ENCODE assay signal across 8 mouse cellular contexts in the genomic region with DNA sequence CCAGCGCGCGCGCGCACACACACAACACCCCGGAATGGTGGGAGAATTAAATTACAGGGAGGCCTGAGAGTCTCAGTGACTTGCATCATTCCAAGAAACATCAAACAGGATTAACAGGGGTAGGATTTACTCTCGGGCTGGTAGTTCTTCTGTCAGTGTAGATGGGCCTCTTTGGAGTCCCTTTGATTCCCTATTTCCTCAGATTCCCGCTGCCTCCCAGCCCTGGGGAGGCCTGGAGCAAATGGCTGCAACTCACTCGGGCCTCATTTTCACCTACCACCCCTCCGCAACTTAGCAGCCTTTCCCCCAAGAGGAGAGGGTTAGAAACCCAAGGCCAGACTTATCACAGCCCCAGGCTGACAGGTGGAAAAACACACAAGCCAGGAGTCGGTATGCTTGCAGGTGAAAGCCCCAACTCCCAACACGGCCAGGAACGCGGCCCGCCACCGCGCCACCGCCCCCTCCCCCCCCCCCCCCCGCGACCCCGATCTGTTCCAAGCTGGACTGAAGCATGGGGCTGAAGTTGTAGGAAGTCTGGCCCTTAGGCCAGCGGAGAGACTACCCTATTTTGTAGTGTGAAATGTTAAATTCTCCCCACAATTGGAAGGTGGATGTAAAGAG. TPM values are rescaled to one million over a fixed set of nuclear protein-coding genes. Genes with fewer than 3 reads are reported as not detected.
DNase-seq lines count a peak whose midpoint lies in the region; ATAC-seq and TF ChIP-seq lines count a peak whose summit lies in the region.

No protein-coding gene starts in this region.

- H3K27me3 ChIP-seq in heart, embryonic 13.5 days (replicated peaks): no peaks in the 10 kb centered on the region
- no peaks in the 10 kb centered on the region for H3K27me3 ChIP-seq in G1E (ENCODE audit: insufficient read depth, low read length)
- no peaks in the 10 kb centered on the region for H3K27me3 ChIP-seq in embryonic facial prominence, embryonic 15.5 days
- no peaks in the 10 kb centered on the region for H3K27me3 ChIP-seq in limb, embryonic 15.5 days

- no peak for TF ChIP-seq CTCF in G1E (IDR thresholded peaks at IDR 0.05; ENCODE audit: low read depth, low read length)

- 3% methylated on average over 21 of the region's 22 CpGs for WGBS in heart, embryonic 13.5 days
- WGBS in embryonic facial prominence, embryonic 15.5 days: 4% methylated on average over 20 of the region's 22 CpGs
- WGBS in limb, embryonic 15.5 days: 4% methylated on average over 19 of the region's 22 CpGs

- H3K36me3 ChIP-seq in heart, embryonic 13.5 days: peaks cover 32% of the 10 kb centered on the region
- H3K36me3 ChIP-seq in G1E (replicated peaks): peaks cover 61% of the 10 kb centered on the region
- peaks cover 17% of the 10 kb centered on the region for H3K36me3 ChIP-seq in embryonic facial prominence, embryonic 15.5 days
- H3K36me3 ChIP-seq in limb, embryonic 15.5 days: peaks cover 20% of the 10 kb centered on the region

- H3K27ac ChIP-seq in heart, embryonic 13.5 days (replicated peaks): peak overlapping the region; percentile 97
- H3K27ac ChIP-seq in embryonic facial prominence, embryonic 15.5 days (replicated peaks): peak overlapping the region; percentile 95
- peak overlapping the region; percentile 97 for H3K27ac ChIP-seq in limb, embryonic 15.5 days

- ATAC-seq in heart, embryonic 13.5 days (ENCODE audit: extremely low read depth, insufficient number of reproducible peaks, low FRiP score, low TSS enrichment): no peak
- no peak for ATAC-seq in G1E (ENCODE audit: extremely low read depth, insufficient number of reproducible peaks, low FRiP score, poor library complexity, severe bottlenecking)
- ATAC-seq in embryonic facial prominence, embryonic 15.5 days (ENCODE audit: insufficient number of reproducible peaks, low FRiP score, low TSS enrichment, low read depth): no peak
- ATAC-seq in limb, embryonic 15.5 days (ENCODE audit: insufficient number of reproducible peaks, low FRiP score, low TSS enrichment, low read depth): no peak

- peak overlapping the region; percentile 95 for H3K4me2 ChIP-seq in heart, embryonic 13.5 days
- H3K4me2 ChIP-seq in embryonic facial prominence, embryonic 15.5 days (replicated peaks): peak overlapping the region; percentile 77
- peak overlapping the region; percentile 80 for H3K4me2 ChIP-seq in limb, embryonic 15.5 days

- peaks cover 53% of the 10 kb centered on the region for H3K4me1 ChIP-seq in heart, embryonic 13.5 days
- H3K4me1 ChIP-seq in G1E (ENCODE audit: insufficient read depth, low read depth, low read length): peaks cover 64% of the 10 kb centered on the region
- peaks cover 38% of the 10 kb centered on the region for H3K4me1 ChIP-seq in embryonic facial prominence, embryonic 15.5 days
- peaks cover 24% of the 10 kb centered on the region for H3K4me1 ChIP-seq in limb, embryonic 15.5 days

- H3K9me3 ChIP-seq in heart, embryonic 13.5 days: no peaks in the 10 kb centered on the region
- no peaks in the 10 kb centered on the region for H3K9me3 ChIP-seq in G1E (replicated peaks)
- no peaks in the 10 kb centered on the region for H3K9me3 ChIP-seq in embryonic facial prominence, embryonic 15.5 days (replicated peaks)
- H3K9me3 ChIP-seq in limb, embryonic 15.5 days: no peaks in the 10 kb centered on the region

- peak overlapping the region; percentile 98 for H3K4me3 ChIP-seq in heart, embryonic 13.5 days
- peak overlapping the region; percentile 88 for H3K4me3 ChIP-seq in G1E (ENCODE audit: low read depth, low read length)
- H3K4me3 ChIP-seq in embryonic facial prominence, embryonic 15.5 days (replicated peaks): peak overlapping the region; percentile 91
- peak overlapping the region; percentile 97 for H3K4me3 ChIP-seq in limb, embryonic 15.5 days

- H3K9ac ChIP-seq in heart, embryonic 13.5 days: peak overlapping the region; percentile 99
- peak overlapping the region; percentile 99 for H3K9ac ChIP-seq in embryonic facial prominence, embryonic 15.5 days
- peak overlapping the region; percentile 99 for H3K9ac ChIP-seq in limb, embryonic 15.5 days

- DNase-seq in heart, adult 8-10 months (ENCODE audit: low spot score): no peak
- no peak for DNase-seq in G1E (ENCODE audit: low spot score)
- DNase-seq in retina, postnatal 1 day: peak; percentile 50
- no peak for DNase-seq in B cell, adult 2 months
- no peak for DNase-seq in urinary bladder, postnatal 4 days (ENCODE audit: low spot score in 2 of 2)

RNA-seq across cellular contexts. Expression of gene Plagl2, which starts 1.3 kb away (rescaled TPM):
- polyA plus RNA-seq in heart, embryonic 13.5 days (2015; fragmentation: Nextera tagmentation; extraction: Ambion mirVana): 12.2 and 12.5 TPM in 2 replicates
- 1 to 10 TPM; 3.6 to 4.3 (median 4.0) TPM for total RNA-seq in heart, adult 8-10 months (2022)
- total RNA-seq in G1E (2014; fragmentation: Nextera tagmentation) (106 and 108 TPM in 2 replicates), G1E (2017) (11.0 and 12.5 TPM in 2 replicates)
- 27.5 and 35.9 TPM in 2 replicates for polyA plus RNA-seq in G1E (2012)
- 16.0 and 18.8 TPM in 2 replicates for polyA plus RNA-seq in embryonic facial prominence, embryonic 15.5 days (2015; fragmentation: Nextera tagmentation; extraction: Ambion mirVana)
- polyA plus RNA-seq in limb, embryonic 15.5 days (2015; fragmentation: Nextera tagmentation; extraction: Ambion mirVana): 14.8 and 14.9 TPM in 2 replicates

RNA-seq across cellular contexts. Expression of gene Pofut1, which starts 1.4 kb away (rescaled TPM):
- 4.6 and 4.8 TPM in 2 replicates for polyA plus RNA-seq in heart, embryonic 13.5 days (2015; fragmentation: Nextera tagmentation; extraction: Ambion mirVana)
- 10 to 100 TPM; 10.6 to 14.9 (median 13.5) TPM for total RNA-seq in heart, adult 8-10 months (2022)
- total RNA-seq in G1E (2014; fragmentation: Nextera tagmentation) (26.5 and 33.7 TPM in 2 replicates), G1E (2017) (29.5 and 30.0 TPM in 2 replicates)
- polyA plus RNA-seq in G1E (2012): 11.2 and 12.8 TPM in 2 replicates
- 8.0 and 8.1 TPM in 2 replicates for polyA plus RNA-seq in embryonic facial prominence, embryonic 15.5 days (2015; fragmentation: Nextera tagmentation; extraction: Ambion mirVana)
- polyA plus RNA-seq in limb, embryonic 15.5 days (2015; fragmentation: Nextera tagmentation; extraction: Ambion mirVana): 6.7 and 8.5 TPM in 2 replicates

RNA-seq across cellular contexts. Expression of gene Tspyl3, which starts 14.7 kb away (rescaled TPM):
- 5.7 and 7.3 TPM in 2 replicates for polyA plus RNA-seq in heart, embryonic 13.5 days (2015; fragmentation: Nextera tagmentation; extraction: Ambion mirVana)
- 1 to 10 TPM in 3 of 4 experiments, under 1 TPM in 1; 0.90 to 1.5 (median 1.0) TPM for total RNA-seq in heart, adult 8-10 months (2022)
- 1.1 TPM in 1 of 2 replicates, not detected in the other for total RNA-seq in G1E (2014; fragmentation: Nextera tagmentation)
- total RNA-seq in G1E (2017): 0.23 and 0.27 TPM in 2 replicates
- polyA plus RNA-seq in G1E (2012): 0.27 and 0.32 TPM in 2 replicates
- polyA plus RNA-seq in embryonic facial prominence, embryonic 15.5 days (2015; fragmentation: Nextera tagmentation; extraction: Ambion mirVana): 16.0 and 16.5 TPM in 2 replicates
- polyA plus RNA-seq in limb, embryonic 15.5 days (2015; fragmentation: Nextera tagmentation; extraction: Ambion mirVana): 14.5 and 14.7 TPM in 2 replicates

RNA-seq across cellular contexts. Expression of gene Kif3b, which starts 51.2 kb away (rescaled TPM):
- polyA plus RNA-seq in heart, embryonic 13.5 days (2015; fragmentation: Nextera tagmentation; extraction: Ambion mirVana): 4.0 and 4.8 TPM in 2 replicates
- total RNA-seq in heart, adult 8-10 months (2022): 1 to 10 TPM; 6.4 to 9.3 (median 8.1) TPM
- total RNA-seq in G1E (2014; fragmentation: Nextera tagmentation): 12.0 and 12.9 TPM in 2 replicates
- 25.2 and 26.1 TPM in 2 replicates for total RNA-seq in G1E (2017)
- 3.0 and 3.7 TPM in 2 replicates for polyA plus RNA-seq in G1E (2012)
- 7.5 and 9.0 TPM in 2 replicates for polyA plus RNA-seq in embryonic facial prominence, embryonic 15.5 days (2015; fragmentation: Nextera tagmentation; extraction: Ambion mirVana)
- polyA plus RNA-seq in limb, embryonic 15.5 days (2015; fragmentation: Nextera tagmentation; extraction: Ambion mirVana): 4.8 and 6.7 TPM in 2 replicates
